Mouse (Mus musculus) stomach, postnatal 0 days (tissue): ENCODE measurements around the gene Kdelr1. TPM values are rescaled to one million over a fixed set of nuclear protein-coding genes. Genes with fewer than 3 reads are reported as not detected.
"Not testable (repeated sequence)": the region's sequence is repeated elsewhere in the genome, so short reads cannot be mapped to it uniquely, and the experiment has no call there.

Source experiments
- ATAC-seq: fragments of 200-750 bp; cut with Nextera tagmentation; 2 replicates; pipeline ENCODE4 v1.8.0; 2017; ENCODE audit not compliant: low FRiP score, low TSS enrichment
- DNase-seq: peaks from one replicate; pipeline ENCODE4 v3.0.0-alpha.2; 2016; ENCODE audit warnings: low spot score
- H3K27ac ChIP-seq: fragments of 300-500 bp; sonication (generic); replicated peaks from 2 replicates; pipeline ENCODE4 v1.5.1; 2014; ENCODE audit warnings: mild to moderate bottlenecking, control low read depth
- H3K27me3 ChIP-seq: fragments of 300-500 bp; sonication (generic); 2 replicates; pipeline ENCODE4 v1.6.1; 2014; ENCODE audit warnings: low read length; ENCODE audit not compliant: control insufficient read depth, insufficient read depth
- H3K36me3 ChIP-seq: fragments of 300-500 bp; sonication (generic); 2 replicates; pipeline ENCODE4 v1.6.1; 2014; ENCODE audit warnings: low read length, mixed read lengths; ENCODE audit not compliant: control insufficient read depth, insufficient read depth
- H3K4me1 ChIP-seq: fragments of 300-500 bp; sonication (generic); replicated peaks from 2 replicates; pipeline ENCODE4 v1.6.1; 2014; ENCODE audit warnings: antibody characterized with exemption; ENCODE audit not compliant: control insufficient read depth, insufficient read depth
- H3K4me2 ChIP-seq: fragments of 300-500 bp; sonication (generic); replicated peaks from 2 replicates; pipeline ENCODE4 v1.6.1; 2014; ENCODE audit warnings: low read depth, mild to moderate bottlenecking, control low read depth, moderate library complexity
- H3K4me3 ChIP-seq: fragments of 300-500 bp; sonication (generic); 2 replicates; pipeline ENCODE4 v1.5.1; 2014; ENCODE audit warnings: low read depth, low read length, control low read depth
- H3K9ac ChIP-seq: fragments of 300-500 bp; sonication (generic); 2 replicates; pipeline ENCODE4 v1.6.1; 2014; ENCODE audit warnings: mild to moderate bottlenecking, low read length, control low read depth, mixed read lengths
- H3K9me3 ChIP-seq: fragments of 300-500 bp; sonication (generic); 2 replicates; pipeline ENCODE4 v1.6.1; 2016; ENCODE audit warnings: low read length; ENCODE audit not compliant: control insufficient read depth
- CTCF ChIP-seq: IDR thresholded peaks from 2 replicates; pipeline ENCODE4 v1.5.1; 2016; ENCODE audit warnings: antibody characterized with exemption, low read depth, mild to moderate bottlenecking, moderate library complexity
- EP300 ChIP-seq: optimal IDR thresholded peaks from 2 replicates; pipeline ENCODE3; 2016; ENCODE audit warnings: antibody characterized with exemption
- WGBS: fragments of 180-500 bp; shearing (Covaris S2); extraction: QIAGEN DNeasy Blood & Tissue Kit; methylation state at CpG from one replicate; pipeline ENCODE4 v1.1.7; 2014; 5-methylcytosine and 5-hydroxymethylcytosine counted together
- polyA plus RNA-seq: library from polyadenylated mRNA; unstranded; fragments of >200 nt; fragmentation: Nextera tagmentation; extraction: Ambion mirVana; gene quantifications from 2 replicates; pipeline ENCODE4 v1.2.1, GENCODE M21; 2015

Gene Kdelr1
- polyA plus RNA-seq, 1 experiment from 2014 or later, result 49.8 TPM

- H3K27me3 ChIP-seq, result no peaks in the 10 kb centered on the region
- 77% methylated on average over 6 of the region's 6 CpGs for WGBS
- H3K36me3 ChIP-seq, result no peaks in the 10 kb centered on the region
- H3K9me3 ChIP-seq, result no peaks in the 10 kb centered on the region
- no peaks in the 10 kb centered on the region; the same call in 1 of the 2 replicates for H3K4me1 ChIP-seq
- H3K4me2 ChIP-seq, result 0 out of 2 replicates have a peak overlapping the region, but pooled peaks have one; percentile 35
- ATAC-seq (peak; percentile 1; the same call in 1 of the 2 replicates), DNase-seq (no peak)
- 0 out of 2 replicates have a peak overlapping the region, but pooled peaks have one; percentile 8 for H3K4me3 ChIP-seq
- H3K27ac ChIP-seq, result no peak overlapping the region
- TF ChIP-seq CTCF, result no peak
- no peak for TF ChIP-seq EP300
- no peak overlapping the region for H3K9ac ChIP-seq
Observed at GRCm38 (mm10) chr7:45895931-45896516, 23.5 kb downstream of the Kdelr1 start.

DNA sequence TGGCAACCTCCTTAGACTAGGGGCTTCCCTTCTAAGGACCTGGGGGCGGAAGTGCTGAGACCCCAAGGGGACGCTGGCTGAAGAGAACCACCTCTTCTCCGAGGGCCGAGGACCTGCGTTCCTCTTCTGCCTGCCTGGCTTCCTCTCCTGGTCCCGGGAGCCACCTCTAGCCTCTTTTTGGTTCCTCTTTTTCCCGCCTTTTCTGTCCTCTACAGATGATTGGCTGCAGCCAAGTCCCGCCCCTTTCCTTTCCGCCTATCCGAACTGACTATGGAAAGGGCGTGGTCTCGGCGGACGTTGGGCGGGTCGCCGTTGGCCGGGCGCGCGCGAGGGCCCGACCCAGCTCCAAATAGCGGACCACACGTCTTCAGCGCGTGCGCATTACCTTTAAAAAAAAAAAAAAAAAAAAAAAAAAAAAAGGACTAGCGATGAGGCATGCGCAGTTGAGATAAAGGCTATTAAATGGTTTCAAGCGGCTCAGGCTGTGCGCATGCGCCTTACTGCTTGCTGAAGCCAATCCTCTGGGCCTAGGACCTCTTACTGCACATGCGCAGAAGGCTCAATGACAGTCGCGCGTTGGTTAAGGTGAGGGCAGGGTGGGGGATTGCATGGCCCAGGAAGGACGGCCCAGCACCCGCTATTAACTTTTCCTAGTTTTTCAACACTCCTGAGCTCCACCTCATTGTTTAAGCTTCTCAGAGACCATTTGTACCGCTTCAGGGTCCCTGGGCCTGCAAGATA lies 24.1 kb downstream of the Kdelr1 start, which contains the start of the genes Syngr4 and Tmem143:
Gene Syngr4 (minus strand): TSS at position 198 of the 741 bp plus-strand sequence.
Gene Tmem143 (plus strand): TSS at position 425 of the 741 bp plus-strand sequence.
- peak within 1 kb of the TSS; percentile 90 for H3K4me2 ChIP-seq
- under 1% methylated on average over 39 of the region's 40 CpGs for WGBS
- H3K9me3 ChIP-seq, result no peaks in the 10 kb centered on the region
- TF ChIP-seq EP300 (no peak), CTCF (no peak)
- ATAC-seq (peak; percentile 92), DNase-seq (peak; percentile 96)
- no peaks in the 10 kb centered on the region; the same call in 1 of the 2 replicates for H3K4me1 ChIP-seq
- H3K9ac ChIP-seq, result peak within 1 kb of the TSS; percentile 73
- H3K4me3 ChIP-seq, result peak within 1 kb of the TSS; percentile 50
- no peaks in the 10 kb centered on the region for H3K36me3 ChIP-seq
- H3K27me3 ChIP-seq, result no peaks in the 10 kb centered on the region
- H3K27ac ChIP-seq, result peak within 1 kb of the TSS; percentile 83

GRCm38 (mm10) chr7:45897258-45897757 lies 24.7 kb downstream of the Kdelr1 start:
- 2% methylated on average over 19 of the region's 19 CpGs for WGBS
- peak overlapping the region; percentile 73 for H3K9ac ChIP-seq
- H3K4me1 ChIP-seq, result no peaks in the 10 kb centered on the region; the same call in 1 of the 2 replicates
- ATAC-seq (peak; percentile 68), DNase-seq (peak; percentile 67)
- H3K27me3 ChIP-seq, result no peaks in the 10 kb centered on the region
- H3K4me2 ChIP-seq, result peak overlapping the region; percentile 90
- H3K27ac ChIP-seq, result peak overlapping the region; percentile 83
- no peaks in the 10 kb centered on the region for H3K36me3 ChIP-seq
- peak overlapping the region; percentile 50 for H3K4me3 ChIP-seq
- no peak for TF ChIP-seq CTCF
- TF ChIP-seq EP300, result no peak
- H3K9me3 ChIP-seq, result no peaks in the 10 kb centered on the region

DNA sequence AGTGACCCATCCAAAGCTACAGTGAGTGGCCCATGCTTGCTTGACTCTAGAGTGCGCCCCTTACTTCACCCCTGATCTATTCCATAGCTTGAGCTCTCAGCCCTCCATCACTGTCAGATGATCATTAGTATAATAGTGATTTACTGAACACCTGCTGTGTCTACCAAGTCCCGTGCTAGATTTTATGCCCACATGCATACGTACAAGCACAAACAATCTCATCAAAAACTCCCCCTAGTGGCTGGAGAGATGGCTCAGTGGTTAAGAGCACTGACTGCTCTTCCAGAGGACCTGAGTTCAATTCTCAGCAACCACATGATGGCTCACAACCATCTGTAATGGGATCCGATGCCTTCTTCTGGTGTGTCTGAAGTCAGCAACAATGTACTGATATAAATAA lies 25.6 kb downstream of the Kdelr1 start:
- not testable (repeated sequence) for DNase-seq, H3K4me3 ChIP-seq, H3K36me3 ChIP-seq, H3K4me1 ChIP-seq, H3K9ac ChIP-seq, H3K9me3 ChIP-seq, H3K27me3 ChIP-seq, ATAC-seq, H3K27ac ChIP-seq
- 52% methylated on average over 4 of the region's 4 CpGs for WGBS
- H3K4me2 ChIP-seq, result peak overlapping the region; percentile 90; the same call in 1 of the 2 replicates
- peak; percentile 61 for TF ChIP-seq CTCF

GRCm38 (mm10) chr7:45901562-45901961 lies 29.0 kb downstream of the Kdelr1 start:
- no peaks in the 10 kb centered on the region for H3K36me3 ChIP-seq
- ATAC-seq, result peak; percentile 48; the same call in 1 of the 2 replicates
- no peaks in the 10 kb centered on the region; the same call in 1 of the 2 replicates for H3K4me1 ChIP-seq
- no peaks in the 10 kb centered on the region for H3K27me3 ChIP-seq
- 43% methylated on average over 5 of the region's 5 CpGs for WGBS
- TF ChIP-seq EP300, result no peak
- TF ChIP-seq CTCF, result no peak
- H3K4me2 ChIP-seq, result no peak overlapping the region
- no peaks in the 10 kb centered on the region for H3K9me3 ChIP-seq
- no peak overlapping the region for H3K4me3 ChIP-seq
- H3K9ac ChIP-seq, result no peak overlapping the region
- H3K27ac ChIP-seq, result no peak overlapping the region
- peak; percentile 54 for DNase-seq
